Mouse (Mus musculus): ENCODE results near the gene Fam186b.

DNA sequence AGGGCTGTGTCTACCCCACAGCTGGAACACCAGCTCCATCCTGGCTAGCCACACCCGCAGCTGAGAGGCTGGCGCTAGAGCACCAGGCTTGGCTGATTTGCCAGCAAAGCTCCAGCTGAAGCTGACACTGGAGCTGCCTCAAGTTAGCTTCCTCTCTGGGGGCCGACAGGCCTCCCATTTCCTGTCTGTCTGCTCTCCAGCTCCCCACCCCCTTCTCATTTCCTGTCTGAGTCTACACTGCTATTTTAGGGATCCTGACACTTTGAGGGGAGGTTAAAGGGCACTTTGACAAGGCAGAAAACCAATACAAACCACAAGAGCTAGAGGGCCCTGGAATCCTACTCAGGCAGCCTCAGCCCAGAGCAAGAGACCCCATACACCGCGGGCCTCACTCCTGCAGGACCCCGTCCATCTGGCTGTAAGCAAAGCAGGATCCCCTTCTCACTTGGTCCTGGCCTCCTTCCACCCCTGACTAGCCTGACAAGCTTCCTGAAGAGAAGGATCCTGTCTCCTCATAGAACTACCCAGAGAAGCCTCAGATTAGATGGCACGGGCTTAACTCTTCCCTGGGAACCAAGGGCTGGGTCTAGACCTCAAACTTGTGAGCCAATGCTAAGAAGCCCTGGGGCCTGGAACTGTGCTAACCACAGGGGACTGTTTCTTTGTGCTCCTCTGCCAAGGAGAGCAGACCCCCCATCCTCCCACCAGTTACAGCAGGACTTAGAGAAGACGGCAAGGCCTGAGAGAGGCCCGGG is 37.4 kb upstream of the Fam186b start:
- TF ChIP-seq POLR2A (IDR thresholded peaks at IDR 0.05; ENCODE audit: extremely low read depth, insufficient read depth, low read length) = no peak
- no peak for TF ChIP-seq CTCF (IDR thresholded peaks at IDR 0.05; ENCODE audit: low read depth, low read length)
